In genomic region chr16:91962204-91962893, GRCm38 (mm10) we compare ENCODE assay signal across 8 mouse cellular contexts.
DNase-seq lines count a peak whose midpoint lies in the region; ATAC-seq lines count a peak whose summit lies in the region.

No protein-coding gene starts in this region.

- H3K4me2 ChIP-seq in embryonic facial prominence, embryonic 14.5 days (ENCODE audit: low read depth, low read length), result peak overlapping the region; percentile 29; the same call in 1 of the 2 replicates

- no peaks in the 10 kb centered on the region for H3K27me3 ChIP-seq in embryonic facial prominence, embryonic 14.5 days (replicated peaks; ENCODE audit: control insufficient read depth, insufficient read depth, low read length)
- H3K27me3 ChIP-seq in midbrain, embryonic 10.5 days (ENCODE audit: low read depth, poor library complexity, severe bottlenecking), result no peaks in the 10 kb centered on the region

- ATAC-seq in embryonic facial prominence, embryonic 14.5 days (ENCODE audit: low read depth), result peak; percentile 85

- no peaks in the 10 kb centered on the region for H3K36me3 ChIP-seq in embryonic facial prominence, embryonic 14.5 days (ENCODE audit: control insufficient read depth, insufficient read depth, low read length)
- H3K36me3 ChIP-seq in midbrain, embryonic 10.5 days, result no peaks in the 10 kb centered on the region

- 13% methylated on average over 9 of the region's 9 CpGs for WGBS in embryonic facial prominence, embryonic 14.5 days
- 28% methylated on average over 9 of the region's 9 CpGs for WGBS in midbrain, embryonic 10.5 days

- H3K9ac ChIP-seq in embryonic facial prominence, embryonic 14.5 days (ENCODE audit: low read depth, low read length), result no peak overlapping the region; the same call in 1 of the 2 replicates

- H3K4me1 ChIP-seq in embryonic facial prominence, embryonic 14.5 days (ENCODE audit: control insufficient read depth, insufficient read depth, low read length), result peaks cover 8% of the 10 kb centered on the region
- H3K4me1 ChIP-seq in midbrain, embryonic 10.5 days, result peaks cover 43% of the 10 kb centered on the region

- H3K9me3 ChIP-seq in embryonic facial prominence, embryonic 14.5 days (ENCODE audit: control insufficient read depth, low read length), result 0 out of 2 replicates have a peak, but pooled peaks cover 3% of the 10 kb centered on the region
- H3K9me3 ChIP-seq in midbrain, embryonic 10.5 days (replicated peaks), result no peaks in the 10 kb centered on the region

- no peak overlapping the region; the same call in 1 of the 2 replicates for H3K27ac ChIP-seq in embryonic facial prominence, embryonic 14.5 days (replicated peaks; ENCODE audit: low read depth, low read length)
- H3K27ac ChIP-seq in midbrain, embryonic 10.5 days (replicated peaks), result peak overlapping the region; percentile 77; the same call in 1 of the 2 replicates

- DNase-seq in 3T3-L1 (ENCODE audit: low read depth, low spot score), result peak; percentile 99
- DNase-seq in adrenal gland, adult (ENCODE audit: inconsistent age in 2 of 2, low spot score in 1 of 2), result peak; percentile 87 to 89
- peak; percentile 86 for DNase-seq in embryonic facial prominence, embryonic 14.5 days (ENCODE audit: low spot score)
- DNase-seq in heart, postnatal 25 days (ENCODE audit: low spot score), result peak; percentile 32
- peak; percentile 77 to 87 for DNase-seq in layer of hippocampus, adult 18-20 months (ENCODE audit: low spot score in 2 of 2)
- peak; percentile 26 for DNase-seq in midbrain, embryonic 10.5 days (ENCODE audit: low spot score)
- peak; percentile 26 for DNase-seq in yolk sac, embryonic 10.5 days (ENCODE audit: low spot score)
- no peak for DNase-seq in testis, postnatal 14 days (ENCODE audit: low spot score)

- H3K4me3 ChIP-seq in embryonic facial prominence, embryonic 14.5 days (ENCODE audit: low read depth, low read length), result no peak overlapping the region
- peak overlapping the region; percentile 24; the same call in 1 of the 2 replicates for H3K4me3 ChIP-seq in midbrain, embryonic 10.5 days

- intact Hi-C loops in heart, postnatal 25 days (cut with DNase I), result no loop called here
